Mouse (Mus musculus): ENCODE measurements around the gene Smoc2.

The Smoc2 gene

DNA sequence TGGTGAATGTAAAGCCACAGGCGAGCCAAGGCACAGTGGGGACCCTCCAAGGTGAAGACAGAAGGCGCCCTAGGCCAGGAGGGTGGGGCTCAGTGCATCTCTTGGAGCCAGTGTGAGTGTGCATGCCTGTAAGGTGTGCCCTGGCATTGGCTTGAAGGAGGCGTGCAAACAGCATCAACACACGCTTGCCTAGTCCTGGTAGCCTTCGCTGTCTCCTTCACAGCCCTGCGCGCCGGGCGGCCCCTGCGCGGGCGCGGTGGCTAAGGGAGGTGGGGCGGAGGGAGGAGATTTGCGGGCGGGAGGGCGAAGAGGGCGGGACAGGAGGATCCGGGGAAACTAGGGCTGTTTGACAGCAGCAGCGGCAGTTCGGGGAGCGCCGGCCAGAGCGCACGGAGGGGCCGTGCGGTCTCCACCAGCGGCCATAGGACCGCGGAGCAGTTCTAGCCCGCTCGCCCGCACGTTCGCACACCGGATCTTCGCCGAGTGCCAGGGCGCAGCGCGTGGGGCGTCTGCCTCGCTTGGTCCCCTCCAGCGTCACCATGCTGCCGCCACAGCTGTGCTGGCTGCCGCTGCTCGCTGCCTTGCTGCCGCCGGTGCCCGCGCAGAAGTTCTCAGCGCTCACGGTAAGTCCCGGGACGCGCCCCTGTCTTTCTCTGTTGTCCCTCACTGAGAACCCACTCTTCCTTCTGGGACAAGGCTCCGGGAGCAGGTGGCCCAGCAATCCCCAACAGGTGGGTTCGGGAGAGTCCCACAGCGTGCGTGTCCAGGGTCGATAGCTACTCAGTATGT lies at the start of gene Smoc2:
Smoc2 (plus strand) TSS at position 330 of the 789 bp plus-strand sequence.
- DNase-seq (ENCODE audit: low spot score) = peak; percentile 60

DNA sequence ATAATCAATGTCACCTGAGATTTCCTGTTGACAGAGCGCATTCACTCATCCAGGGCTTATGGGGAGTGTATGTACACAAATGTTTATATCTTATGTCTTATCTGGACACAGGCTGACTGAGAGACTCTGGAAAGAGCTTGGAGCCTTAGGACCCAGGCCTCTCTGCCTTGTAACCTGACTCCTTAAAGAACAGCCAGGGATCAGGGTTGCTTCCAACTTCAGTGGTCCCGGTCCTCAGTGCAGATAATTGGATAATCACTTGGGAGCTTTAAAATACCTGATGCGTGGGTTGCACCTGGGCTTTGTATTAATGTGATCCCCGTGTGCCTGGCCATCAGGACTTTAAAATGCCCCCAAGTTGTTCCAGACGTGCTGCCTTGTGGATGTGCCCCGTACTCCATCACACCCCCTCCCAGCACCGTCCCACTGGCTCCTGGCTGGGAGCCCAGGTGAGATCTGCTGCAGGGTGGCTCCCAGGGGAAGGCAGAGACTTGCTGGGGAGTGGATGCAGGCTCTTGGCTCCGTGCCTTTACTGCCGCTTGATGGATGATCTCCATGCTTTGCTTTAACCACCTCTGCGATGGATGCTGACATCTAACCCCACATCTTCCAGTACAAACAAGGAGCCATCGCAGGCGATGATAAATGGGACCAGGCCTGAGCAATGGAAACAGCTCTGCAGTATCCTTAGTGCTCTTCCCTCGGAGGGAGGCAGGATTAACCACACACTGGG lies 48.4 kb upstream of the Smoc2 start:
- peak; percentile 68 for DNase-seq (ENCODE audit: low spot score)

DNA sequence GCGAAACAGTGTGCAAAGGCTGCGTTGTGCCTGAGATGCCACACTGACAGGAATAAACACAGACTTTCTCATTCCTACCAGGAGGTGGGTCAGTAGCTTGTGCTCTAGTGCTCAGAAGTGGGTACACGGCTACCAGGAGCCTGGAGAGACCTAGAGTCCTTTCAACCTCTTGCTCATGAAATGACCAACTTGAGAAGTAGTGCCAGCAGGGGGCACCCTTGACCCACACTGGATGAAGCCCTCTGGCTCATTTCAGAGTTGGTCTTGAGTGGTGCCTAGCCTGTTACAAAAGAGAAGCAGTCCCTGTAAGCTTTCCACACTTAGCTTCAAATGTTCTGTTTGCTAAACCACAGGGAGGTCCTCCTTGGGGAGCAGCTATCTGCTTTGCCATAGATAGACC lies 46.7 kb upstream of the Smoc2 start:
- peak; percentile 90 for DNase-seq (ENCODE audit: low spot score)

DNA sequence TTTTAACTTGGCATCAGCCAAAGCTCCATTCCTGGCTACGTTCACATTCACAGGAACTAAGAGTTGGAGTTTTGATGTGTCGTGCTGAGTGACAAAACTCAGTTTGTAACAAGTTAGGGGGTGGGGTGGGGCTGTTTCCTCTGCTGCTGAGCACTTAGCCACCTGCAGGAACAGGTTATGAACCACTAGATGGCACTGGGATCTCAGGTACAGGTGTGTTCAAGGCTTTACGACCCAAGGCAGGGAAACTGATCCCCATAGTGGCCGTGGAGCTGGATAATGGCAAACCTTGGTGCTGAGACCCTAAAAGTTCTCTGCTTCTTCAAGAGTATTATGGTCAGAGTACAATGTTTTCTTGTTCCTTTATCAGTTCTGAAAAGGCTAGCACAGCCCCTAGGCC lies 45.6 kb upstream of the Smoc2 start:
- DNase-seq (ENCODE audit: low spot score) = no peak

DNA sequence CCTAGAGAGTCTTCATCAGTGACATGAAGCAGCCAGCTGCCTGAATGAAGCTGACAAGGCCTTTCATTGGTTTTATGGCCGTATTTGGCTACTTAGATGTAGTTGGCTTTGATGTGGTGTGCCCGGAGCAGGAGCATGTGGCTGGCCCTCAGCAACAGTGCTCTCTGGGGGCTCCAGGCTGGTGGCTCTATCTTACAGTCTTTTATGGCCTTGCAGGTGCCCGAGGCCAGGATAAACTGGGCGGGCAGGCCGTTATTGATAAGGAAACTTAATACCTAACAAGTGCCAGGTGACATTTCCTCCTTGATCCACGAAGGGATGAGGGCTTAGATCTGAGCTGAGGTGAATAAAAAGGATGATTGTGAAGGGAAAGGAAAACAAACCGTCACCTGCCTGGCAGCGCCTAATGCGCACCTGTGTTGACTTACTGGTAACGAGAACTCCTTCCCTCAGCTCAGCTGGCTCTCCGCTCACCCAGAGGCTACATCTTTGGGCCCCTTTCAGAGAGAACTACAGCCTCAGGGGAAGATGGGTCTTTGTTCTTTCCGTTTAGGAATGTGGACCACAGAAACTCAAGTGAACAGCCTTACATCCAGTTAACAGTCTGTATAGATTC lies 44.4 kb upstream of the Smoc2 start:
- no peak for DNase-seq (ENCODE audit: low spot score)

DNA sequence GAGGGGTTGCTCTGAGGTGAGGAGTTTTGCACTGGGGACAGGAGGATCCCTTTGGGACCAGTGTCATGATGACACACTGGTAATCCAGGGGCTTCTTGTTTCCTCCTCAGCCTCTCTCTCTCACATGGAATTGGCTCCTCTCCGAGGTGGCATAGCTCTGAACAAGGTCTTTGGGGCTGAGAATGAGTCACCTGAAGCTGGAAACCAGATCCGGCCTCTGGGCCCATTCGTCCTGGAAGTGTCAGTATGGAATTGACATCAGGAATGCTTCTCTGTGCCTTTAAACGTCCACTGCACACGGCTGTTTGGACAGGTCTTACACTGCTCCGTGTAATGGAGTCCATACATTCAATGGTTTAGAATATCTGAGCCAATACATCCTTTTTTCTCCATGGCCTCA lies 42.2 kb upstream of the Smoc2 start:
- DNase-seq (ENCODE audit: low spot score) = no peak

DNA sequence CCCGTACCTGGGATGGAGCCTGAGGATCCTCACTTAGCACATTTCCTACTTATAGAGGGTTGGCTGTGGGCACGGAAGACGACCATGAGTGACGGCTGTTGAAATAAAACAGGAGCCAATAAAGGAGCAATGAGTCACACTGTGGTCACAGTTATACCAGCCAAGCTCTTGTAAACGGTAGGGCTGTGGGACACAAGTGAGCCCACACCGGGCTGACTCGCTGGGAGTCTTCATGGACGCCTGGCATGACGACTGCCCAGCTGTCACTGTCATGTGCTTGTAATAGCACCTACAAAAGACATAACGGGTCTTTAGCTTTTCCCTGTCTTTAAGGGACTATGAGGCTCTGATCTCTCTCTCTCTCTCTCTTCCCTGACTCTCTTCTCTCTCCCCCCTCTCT lies 39.3 kb upstream of the Smoc2 start:
- no peak for DNase-seq (ENCODE audit: low spot score)

DNA sequence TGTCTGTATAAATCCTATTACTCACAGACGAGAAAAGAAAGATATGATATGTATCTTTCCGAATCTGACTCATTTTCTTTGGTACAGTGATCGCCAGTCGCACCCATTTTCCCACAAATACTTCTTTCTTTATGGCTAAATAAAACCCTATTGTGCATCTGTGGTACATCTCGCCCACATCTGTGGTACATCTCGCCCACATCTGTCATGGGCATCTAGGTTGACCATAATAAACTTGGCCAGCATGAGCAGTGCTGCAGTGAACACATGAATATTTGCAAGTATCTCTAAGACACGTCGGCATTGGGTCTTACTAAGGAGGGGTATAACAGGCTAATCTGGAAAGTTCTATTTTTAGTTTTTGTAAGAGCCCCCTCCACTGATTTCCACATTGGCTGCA lies 36.7 kb upstream of the Smoc2 start:
- DNase-seq (ENCODE audit: low spot score) = no peak

DNA sequence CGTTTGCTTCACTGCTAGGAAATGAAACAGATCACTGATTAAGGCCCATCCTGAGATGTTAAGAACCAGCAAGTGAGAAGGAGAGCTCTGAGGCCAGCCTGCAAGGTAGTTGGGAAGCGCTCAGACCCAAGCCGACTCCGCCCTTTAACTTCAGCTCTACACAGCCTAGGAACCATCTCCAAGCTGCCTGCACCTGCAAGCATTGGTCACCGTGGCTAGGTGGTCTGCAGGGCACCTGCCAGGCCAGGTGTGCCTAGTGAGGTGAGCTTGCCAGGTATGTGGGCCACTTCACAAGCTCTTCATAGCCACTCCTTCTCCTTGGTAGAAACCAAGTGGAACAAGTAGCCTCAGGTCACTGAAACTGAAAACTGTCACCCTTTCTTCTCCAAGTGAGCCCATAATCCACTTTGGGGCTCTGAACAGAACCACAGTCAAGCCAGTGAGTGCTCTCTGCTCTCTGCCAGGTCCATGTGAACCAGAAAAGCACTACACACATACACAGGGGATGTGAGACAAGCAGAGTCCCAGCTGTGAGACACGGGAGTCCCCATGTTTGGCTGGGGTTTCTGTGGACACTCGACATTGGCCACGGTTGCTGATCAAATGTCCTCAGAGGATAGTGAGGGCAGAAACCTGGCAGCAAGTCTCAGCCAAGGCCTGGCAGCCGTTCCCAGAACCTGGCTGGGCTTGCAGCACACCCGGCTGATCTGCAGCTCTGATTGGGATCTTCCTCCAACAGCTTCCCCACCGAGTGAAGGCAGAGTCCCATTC lies 34.9 kb upstream of the Smoc2 start:
- DNase-seq (ENCODE audit: low spot score) = no peak

DNA sequence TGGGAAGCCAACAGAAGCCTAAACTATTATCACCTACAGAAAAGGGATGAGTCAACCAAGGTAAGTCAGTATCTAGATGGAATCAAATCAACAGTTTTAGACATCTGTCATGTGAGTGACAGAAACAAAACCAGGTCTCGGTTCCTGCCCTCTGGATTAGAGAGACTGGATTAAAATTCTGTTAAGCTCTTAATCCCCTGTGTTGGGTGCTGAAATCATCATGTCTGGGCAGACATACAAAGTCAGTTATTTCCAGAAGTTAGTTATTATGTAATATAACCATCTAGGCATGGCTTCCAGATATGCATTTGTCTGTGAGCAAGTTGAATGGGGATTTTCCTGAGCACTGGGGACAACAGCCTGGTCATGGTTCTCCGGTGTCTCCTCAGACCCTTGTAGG lies 33.0 kb upstream of the Smoc2 start:
- no peak for DNase-seq (ENCODE audit: low spot score)

DNA sequence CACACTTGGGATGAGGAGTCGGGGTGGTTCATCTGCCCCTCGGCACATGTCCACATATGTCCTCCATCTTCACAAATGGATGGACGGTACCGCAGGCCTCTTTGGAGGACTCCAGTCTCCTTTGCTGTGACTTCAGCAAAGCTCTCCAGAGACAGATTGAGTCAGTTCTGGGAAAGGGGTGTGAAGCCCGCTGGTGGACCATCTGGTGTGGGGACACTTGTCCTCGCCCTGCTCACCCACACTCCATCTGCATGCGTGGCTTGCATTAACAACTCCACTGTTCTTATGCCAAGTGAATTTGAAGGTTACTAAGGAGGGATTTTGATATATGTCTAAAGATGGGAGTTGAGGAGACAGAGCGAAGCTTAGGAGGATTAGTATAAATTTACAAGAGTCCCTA lies 31.4 kb upstream of the Smoc2 start:
- DNase-seq (ENCODE audit: low spot score) = no peak

DNA sequence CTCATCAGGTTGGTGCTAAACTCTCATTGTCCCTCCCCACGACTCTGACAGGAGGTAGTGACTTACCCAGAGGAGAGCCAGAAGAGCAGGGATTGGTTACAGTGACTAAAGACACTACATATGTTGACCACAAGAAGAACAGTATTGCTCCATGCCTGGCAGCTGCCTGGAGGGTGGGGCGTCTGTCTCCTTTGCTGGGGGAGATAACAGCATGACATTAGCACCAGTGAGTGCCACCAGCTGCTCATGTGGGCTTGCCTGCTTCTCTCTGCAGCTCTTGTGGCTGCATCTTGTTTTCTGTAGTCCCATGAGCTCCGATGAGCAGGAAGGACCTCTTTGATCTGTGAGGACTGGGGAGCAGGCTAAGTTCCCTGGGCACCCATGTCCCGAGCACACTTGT lies 29.7 kb upstream of the Smoc2 start:
- DNase-seq (ENCODE audit: low spot score) = no peak

DNA sequence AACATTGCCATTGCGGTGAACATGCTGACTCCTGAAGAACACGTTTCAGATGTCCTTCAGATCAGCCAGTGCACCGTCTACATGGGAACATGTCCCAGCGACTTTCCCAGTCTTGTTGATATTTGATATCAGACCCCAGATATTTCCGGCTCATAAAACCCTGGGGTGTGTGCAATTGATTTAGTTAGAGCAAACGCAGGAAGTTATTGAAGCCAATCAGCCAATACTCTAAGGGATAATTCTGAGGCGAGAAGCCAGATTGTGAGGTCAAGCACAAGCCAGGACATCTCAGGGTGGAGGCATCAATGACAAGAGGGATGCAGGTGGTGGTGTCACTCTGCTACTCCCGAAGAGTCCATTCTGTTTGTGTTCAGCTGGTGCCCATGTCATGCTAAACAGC lies 28.9 kb upstream of the Smoc2 start:
- no peak for DNase-seq (ENCODE audit: low spot score)

DNA sequence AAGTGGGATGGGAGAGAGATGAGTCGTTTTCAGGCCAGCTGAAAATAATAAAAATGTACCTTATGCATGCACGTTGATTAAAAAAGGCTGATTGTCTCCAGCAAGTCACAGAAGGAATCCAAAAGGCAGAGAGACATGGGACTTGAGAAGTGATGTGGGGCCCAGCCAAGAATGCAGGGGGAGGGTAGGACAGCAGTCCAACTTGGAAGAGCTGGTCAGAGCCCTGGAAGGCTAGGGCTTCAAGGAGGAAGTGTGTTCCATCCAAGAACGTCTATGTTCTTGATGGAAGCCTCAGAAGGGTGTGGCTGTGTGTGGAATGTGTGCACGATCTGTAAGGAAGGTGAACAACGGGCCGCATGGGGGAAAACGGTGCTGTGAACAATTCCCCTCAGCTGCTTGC lies 26.9 kb upstream of the Smoc2 start:
- DNase-seq (ENCODE audit: low spot score) = no peak

DNA sequence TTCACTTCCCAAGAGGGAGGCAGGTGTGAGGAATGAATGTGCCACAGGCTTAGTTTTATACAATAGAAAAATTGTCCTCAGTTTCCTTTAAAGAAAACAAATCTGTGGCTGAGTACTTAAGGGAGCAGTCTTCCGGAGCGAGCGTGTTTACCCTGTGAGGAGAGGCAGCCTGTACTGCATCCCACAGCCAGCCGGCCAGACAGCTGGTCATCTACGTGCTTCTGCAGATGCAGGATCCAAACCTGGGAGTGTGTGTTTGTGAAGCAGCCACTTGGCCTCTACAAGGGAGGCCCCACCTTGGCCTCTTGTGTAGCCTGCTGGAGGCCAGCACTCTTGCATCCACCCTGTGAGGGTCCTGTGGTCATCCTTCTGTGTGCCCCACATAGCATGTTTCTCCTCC lies 24.7 kb upstream of the Smoc2 start:
- DNase-seq (ENCODE audit: low spot score) = no peak

DNA sequence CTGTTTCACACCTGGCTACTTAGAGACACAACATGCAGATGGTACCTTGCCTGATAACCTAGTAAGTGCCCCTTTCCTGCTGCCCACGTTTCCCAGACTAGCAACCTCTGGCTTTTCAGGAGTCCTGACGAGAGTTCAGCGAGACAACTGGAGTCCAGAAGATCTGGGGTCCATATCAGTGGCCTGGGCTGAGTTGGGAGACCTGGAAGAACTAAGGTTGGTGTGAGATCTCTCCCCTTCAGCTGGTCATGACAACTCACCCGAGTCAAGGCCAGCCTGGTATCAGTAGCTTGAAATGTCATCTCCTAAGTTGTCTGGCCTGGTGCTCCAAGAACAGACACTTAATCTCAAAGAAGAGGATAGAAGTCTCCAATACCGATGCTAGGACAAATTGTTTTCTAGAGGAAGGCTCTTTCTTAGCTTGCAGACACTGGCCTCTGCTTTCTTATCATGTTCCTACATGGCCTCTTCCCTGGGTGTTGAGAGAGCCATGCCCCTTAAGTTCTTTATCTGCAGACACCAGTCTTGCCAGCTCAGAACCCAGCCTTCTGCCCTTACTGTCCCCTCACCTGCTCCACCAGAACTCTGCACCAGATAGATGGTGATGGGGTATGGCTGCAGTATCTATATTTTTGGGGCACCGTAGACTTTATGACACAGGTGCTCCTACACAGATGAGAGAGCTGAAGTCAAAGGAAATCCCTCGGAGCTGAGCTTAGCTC lies 21.3 kb upstream of the Smoc2 start:
- DNase-seq (ENCODE audit: low spot score) = no peak

DNA sequence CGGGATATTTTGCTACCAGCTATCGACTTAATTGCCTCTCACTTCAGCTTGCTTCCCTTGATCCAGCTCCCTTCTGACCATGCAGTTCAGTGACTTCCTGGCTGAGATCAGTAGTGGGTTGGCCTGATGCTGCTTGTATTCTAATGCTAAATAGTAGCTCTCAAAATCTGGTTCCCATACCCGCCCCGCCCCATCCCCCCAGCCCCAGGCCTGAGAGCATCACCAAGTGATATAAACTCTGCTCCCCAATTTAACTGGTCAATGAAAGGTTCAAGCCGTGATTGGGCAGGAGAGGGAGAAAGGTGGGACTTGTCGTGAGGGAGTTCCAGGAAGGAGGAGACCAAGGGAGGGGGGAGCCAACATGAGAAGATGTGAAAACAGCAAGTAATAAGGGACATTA lies 20.4 kb upstream of the Smoc2 start:
- no peak for DNase-seq (ENCODE audit: low spot score)

DNA sequence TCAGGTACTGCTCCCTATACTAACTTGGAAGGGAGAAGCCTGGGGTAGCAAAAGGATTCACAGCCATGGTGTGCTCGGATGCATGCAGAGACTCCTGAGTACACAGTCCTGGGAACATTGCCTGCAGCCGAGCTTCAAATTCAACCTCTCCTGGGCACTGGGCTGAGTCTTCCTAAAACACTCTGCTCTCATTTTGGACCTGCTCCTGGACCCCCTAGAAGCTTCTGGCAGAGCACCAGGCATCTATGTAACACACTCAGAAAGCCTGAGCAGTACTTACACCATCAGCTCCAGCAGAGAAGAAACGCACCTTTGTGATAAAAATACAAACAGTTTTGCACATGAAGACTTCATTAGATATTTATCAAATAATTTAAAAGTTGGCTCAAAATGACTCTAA lies 18.3 kb upstream of the Smoc2 start:
- DNase-seq (ENCODE audit: low spot score) = no peak

DNA sequence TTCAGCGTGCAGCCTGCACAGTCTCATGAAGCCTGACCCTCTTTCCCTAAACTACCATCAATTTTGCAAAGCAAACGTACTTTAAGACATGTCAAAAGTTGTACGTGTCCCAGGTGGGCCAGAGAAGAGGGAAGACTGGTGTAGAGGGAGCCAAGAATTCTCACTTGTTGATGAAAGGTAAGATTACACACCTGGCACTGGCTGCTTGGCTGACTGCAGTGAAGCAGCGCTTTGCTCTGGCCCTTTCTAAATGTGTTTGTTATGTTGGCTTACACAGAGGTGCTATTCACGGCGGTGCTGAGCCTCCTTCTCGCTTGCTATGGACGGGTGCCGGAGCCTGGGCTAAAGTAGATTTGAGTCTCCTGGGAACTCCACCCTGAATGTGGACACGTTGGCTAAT lies 17.1 kb upstream of the Smoc2 start:
- DNase-seq (ENCODE audit: low spot score) = no peak

DNA sequence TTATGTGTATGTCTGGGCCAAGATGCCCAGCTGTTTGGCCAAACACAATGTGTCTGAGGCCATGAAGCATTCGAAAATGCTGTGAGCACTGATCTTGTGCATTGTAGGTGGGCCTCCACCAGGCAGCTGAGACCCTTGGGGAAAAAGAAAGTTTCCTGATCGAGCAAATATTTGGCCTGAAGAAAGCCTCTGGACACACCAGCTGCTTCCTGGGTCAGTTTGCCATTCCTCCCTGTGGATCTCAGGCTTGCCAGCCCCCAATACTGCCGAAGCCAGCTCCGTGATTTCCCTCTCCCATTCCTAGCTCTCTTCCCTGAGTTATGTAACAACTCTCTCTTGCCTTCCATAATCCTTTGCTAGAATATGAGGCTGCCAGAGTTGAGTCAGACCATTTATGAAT lies 11.3 kb upstream of the Smoc2 start:
- DNase-seq (ENCODE audit: low spot score) = no peak

DNA sequence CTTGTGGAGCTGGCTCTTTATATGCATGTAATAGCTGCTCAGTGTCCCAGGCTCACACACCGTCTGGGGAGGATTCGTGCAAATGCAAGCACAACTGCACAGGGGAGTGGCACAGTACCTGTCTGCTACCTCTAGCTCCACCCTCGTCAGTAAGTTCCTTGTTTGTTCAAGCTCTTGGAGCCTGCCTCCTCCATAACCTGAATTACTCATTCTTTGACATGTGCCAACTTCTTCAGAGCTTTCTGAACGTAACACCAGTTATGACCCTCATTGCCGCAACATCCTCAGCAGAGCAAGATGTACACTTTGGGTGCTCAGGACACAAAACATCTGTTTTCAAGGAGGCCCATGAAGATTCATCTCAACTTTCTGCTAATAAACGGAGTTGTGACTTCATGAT lies 5.9 kb upstream of the Smoc2 start:
- DNase-seq (ENCODE audit: low spot score) = no peak

DNA sequence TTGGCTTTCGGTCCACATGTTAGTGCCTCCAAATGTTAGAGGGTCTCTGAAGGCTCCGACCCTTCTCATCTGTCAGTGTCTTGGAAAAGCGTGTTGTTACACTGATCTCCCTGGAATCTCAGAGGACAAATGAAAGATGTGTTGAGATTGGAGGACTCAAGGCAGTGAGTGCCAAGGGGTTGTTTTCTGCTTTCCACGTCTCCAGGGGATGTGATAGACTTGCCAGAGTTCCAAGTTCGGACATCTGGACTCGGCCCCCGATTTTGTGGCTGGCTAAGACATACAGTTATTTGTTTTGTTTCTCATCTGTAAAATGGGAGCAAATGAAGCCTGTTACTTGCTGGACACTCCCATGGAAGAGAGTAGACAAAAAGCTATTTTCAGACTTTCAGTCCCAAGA lies 2.0 kb upstream of the Smoc2 start:
- no peak for DNase-seq (ENCODE audit: low spot score)

Measured in embryo, embryonic 10 days (tissue).